Mouse (Mus musculus): ENCODE results near the gene Gm49711.
"Not testable (repeated sequence)": the region's sequence is repeated elsewhere in the genome, so short reads cannot be mapped to it uniquely, and the experiment has no call there.

The Gm49711 gene

GRCm38 (mm10) chr16:92195094-92195493 lies 137.0 kb downstream of the Gm49711 start:
- DNase-seq: no peak

- no peak for DNase-seq
These were observed 138.7 kb downstream of the Gm49711 start for GRCm38 (mm10) chr16:92196741-92197331.

DNA sequence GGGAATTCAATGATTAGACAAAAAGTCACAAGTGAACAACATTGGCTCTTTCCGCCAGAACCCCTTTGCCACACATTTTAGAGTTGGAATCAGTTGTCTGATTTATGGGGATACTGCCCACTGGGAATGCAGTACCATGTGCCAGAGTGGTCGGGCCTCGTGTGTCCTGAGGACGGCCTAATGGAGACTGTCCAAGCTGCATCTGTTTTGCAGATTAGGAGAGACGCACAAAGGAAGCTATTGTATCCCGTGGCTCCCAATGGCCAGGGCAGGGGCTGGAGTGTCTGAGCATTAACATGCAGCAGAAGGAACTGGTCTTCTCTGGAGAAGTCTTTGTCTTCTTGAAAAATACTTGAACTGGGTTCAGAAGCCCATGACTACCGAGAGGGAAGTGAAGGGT lies 142.5 kb downstream of the Gm49711 start:
- DNase-seq: peak; percentile 12 to 17

- peak in 1 of 2 experiments; percentile 8 for DNase-seq
These were observed 145.5 kb downstream of the Gm49711 start for GRCm38 (mm10) chr16:92203599-92203998.

DNA sequence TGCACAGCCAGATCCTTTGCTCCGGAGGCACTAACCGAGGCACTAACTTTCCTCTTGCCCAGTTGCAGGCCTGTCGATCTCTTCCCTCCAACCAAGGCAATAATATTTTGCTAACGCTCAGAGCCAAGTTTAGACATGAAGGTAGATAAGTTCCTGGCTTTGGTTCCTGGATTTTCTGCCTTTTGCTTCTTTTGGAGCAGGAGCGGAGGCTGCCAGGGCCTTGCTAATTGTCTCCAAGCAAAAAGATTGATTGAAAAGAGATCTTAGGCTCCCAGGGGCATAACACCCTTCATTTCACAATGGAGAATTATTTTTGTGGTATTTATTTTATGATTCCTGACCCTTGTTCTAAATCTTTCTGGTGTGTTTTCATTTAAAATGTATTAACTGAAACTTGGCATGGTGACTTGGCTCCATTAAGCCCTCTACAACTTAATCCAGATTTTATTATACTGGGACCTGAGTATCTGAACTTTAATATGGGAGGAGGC lies 151.2 kb downstream of the Gm49711 start:
- no peak for DNase-seq

- not testable (repeated sequence) for DNase-seq
These were observed 152.2 kb downstream of the Gm49711 start for GRCm38 (mm10) chr16:92210316-92210715.

- DNase-seq: not testable (repeated sequence)
These were observed 155.8 kb downstream of the Gm49711 start for GRCm38 (mm10) chr16:92213911-92214310.

- no peak for DNase-seq
These were observed 157.7 kb downstream of the Gm49711 start for GRCm38 (mm10) chr16:92215599-92216390.

DNA sequence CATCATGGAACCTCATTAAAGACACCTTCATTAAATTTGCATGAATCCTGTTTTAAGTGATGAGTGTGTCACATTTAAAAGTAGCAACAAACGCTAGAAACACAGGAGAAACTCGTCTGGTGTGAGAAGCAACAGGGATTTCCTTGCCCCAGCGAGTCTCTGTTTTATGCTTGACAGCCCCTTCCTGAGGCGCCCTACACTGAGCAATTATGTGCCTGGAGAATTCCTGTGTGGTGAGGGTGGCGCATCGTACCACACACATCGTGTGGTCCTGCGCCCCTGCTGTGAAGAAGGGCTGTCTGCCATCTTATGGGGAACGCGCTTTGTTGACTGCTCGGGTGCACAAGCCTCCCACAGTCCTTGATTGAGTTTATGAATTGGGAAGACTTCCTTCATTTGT lies 162.6 kb downstream of the Gm49711 start:
- no peak for DNase-seq

DNA sequence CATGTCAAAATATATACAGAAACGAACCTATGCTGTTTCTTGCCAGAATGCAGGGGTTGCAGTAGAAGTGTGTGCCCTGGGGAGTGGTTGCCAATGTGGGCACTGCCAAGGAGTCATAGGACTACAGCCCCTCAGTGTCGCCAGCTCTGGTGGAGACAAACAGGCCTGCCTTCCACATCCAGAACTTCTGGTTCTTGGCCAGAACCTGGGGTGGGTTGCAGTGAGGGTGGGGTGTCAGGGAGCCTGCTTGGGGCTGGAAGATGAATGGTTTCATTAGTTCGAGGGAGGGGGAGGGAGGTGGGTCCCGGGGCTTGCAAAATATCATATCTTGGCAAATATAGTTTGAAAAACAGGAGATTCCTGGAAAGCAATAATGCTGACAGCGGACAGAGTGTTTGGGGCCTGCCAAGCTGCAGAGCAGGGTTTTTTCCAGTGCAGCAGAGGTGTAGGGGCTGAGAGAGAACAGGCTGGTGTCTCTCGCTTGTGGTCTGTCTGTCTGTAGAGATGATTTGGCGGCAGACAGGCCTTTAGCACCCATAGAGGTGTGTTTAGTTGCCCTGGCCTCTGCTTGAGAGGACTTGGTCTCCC lies 170.3 kb downstream of the Gm49711 start:
- DNase-seq: no peak

DNA sequence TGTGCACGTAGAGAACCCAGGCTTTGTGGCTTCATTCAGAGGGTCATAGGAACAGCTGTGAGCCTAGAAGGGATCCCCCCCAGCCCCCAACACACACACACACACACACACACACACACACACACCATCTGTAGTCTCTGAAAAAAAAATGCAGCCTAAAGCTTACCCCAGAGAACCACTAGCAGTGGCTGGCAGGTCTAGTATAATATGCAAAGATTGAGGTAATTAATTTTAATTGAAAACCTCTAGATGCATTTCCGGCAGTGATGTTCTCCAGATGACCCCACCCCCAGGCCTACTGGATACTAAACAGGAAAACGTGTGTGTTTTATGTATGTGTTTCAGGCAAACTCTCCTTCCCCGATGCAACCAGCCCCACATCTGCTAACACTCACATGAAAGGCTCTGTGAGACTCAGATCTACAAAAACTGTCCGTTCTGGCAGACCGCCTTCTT lies 172.4 kb downstream of the Gm49711 start:
- no peak for DNase-seq

DNA sequence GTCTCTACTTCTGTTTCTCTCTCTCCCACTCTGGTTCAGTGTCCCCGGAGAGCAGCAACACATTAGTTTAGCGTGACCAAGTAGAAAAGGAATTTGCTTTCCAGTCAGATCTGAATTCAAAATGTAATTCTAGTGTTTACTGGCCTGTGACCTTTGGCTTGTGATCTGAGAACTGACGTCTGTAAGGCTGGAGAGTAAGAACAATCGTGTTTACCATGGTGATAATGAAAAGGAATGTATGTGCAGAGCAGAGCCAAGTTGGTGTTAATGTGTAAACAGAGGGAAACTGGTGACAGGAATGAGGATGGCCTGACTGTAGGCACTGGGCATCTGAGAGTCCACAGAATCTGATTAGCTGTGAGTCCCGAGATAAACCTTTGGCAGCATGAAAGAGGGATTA lies 176.4 kb downstream of the Gm49711 start:
- DNase-seq: no peak

- DNase-seq: no peak
These were observed 177.1 kb downstream of the Gm49711 start for GRCm38 (mm10) chr16:92235222-92235621.
